Mouse (Mus musculus) ES-Bruce4 (cell line): Measurements from ENCODE around the gene Brat1.

ENCODE experiments used
- CTCF ChIP-seq: IDR thresholded peaks from one replicate; pipeline ENCODE4 v1.8.1; 2011; ENCODE audit warnings: low read depth, low read length
- EP300 ChIP-seq: IDR thresholded peaks from 2 replicates; pipeline ENCODE4 v1.6.1; 2011; ENCODE audit warnings: low read depth, low read length; ENCODE audit not compliant: insufficient read depth
- POLR2A ChIP-seq: IDR thresholded peaks from one replicate; pipeline ENCODE4 v1.8.1; 2011; ENCODE audit warnings: low read length; ENCODE audit not compliant: insufficient read depth

GRCm38 (mm10) chr5:140704378-140705251, at the start of gene Brat1:
- peak; percentile 89 for TF ChIP-seq POLR2A
- no peak for TF ChIP-seq CTCF
- peak; percentile 8; the same call in 1 of the 2 replicates for TF ChIP-seq EP300
